Mouse (Mus musculus) limb, embryonic 11.5 days (tissue): ENCODE measurements at regions not wholly inside any gene's neighbourhood (a gene's known extent, or its start where the extent isn't known, plus 50 kb on each side); places are given as distances from the start of the nearest gene placed in this dataset.

Experiments
- ATAC-seq: fragments of 200-750 bp; cut with Nextera tagmentation; 2 replicates; pipeline ENCODE4 v1.8.0; 2017; ENCODE audit warnings: low read depth; ENCODE audit not compliant: insufficient number of reproducible peaks, low FRiP score, low TSS enrichment
- DNase-seq: peaks from one replicate; pipeline ENCODE4 v3.0.0-alpha.2; 2015; ENCODE audit warnings: low spot score
- H3K27ac ChIP-seq: fragments of 300-500 bp; sonication (generic); replicated peaks from 2 replicates; pipeline ENCODE4 v1.5.1; 2014; ENCODE audit warnings: low read depth, mild to moderate bottlenecking, low read length
- H3K27me3 ChIP-seq: fragments of 300-500 bp; sonication (generic); 2 replicates; pipeline ENCODE4 v1.6.1; 2014; ENCODE audit warnings: mild to moderate bottlenecking, low read length, mixed read lengths; ENCODE audit not compliant: control insufficient read depth, insufficient read depth
- H3K36me3 ChIP-seq: fragments of 300-500 bp; sonication (generic); 2 replicates; pipeline ENCODE4 v1.6.1; 2014; ENCODE audit warnings: mild to moderate bottlenecking, low read length, moderate library complexity, mixed read lengths; ENCODE audit not compliant: control insufficient read depth, insufficient read depth
- H3K4me1 ChIP-seq: fragments of 300-500 bp; sonication (generic); 2 replicates; pipeline ENCODE4 v1.6.1; 2014; ENCODE audit warnings: low read length, mixed read lengths; ENCODE audit not compliant: control insufficient read depth, insufficient read depth
- H3K4me2 ChIP-seq: fragments of 300-500 bp; sonication (generic); 2 replicates; pipeline ENCODE4 v1.6.1; 2014; ENCODE audit warnings: low read depth, mild to moderate bottlenecking, moderate library complexity; ENCODE audit not compliant: severe bottlenecking
- H3K4me3 ChIP-seq: fragments of 300-500 bp; sonication (generic); 2 replicates; pipeline ENCODE4 v1.5.1; 2014; ENCODE audit warnings: low read depth, low read length
- H3K9ac ChIP-seq: fragments of 300-500 bp; sonication (generic); 2 replicates; pipeline ENCODE4 v1.6.1; 2014; ENCODE audit warnings: mild to moderate bottlenecking, low read length
- H3K9me3 ChIP-seq: fragments of 300-500 bp; sonication (generic); 2 replicates; pipeline ENCODE4 v1.6.1; 2016; ENCODE audit warnings: low read length; ENCODE audit not compliant: control insufficient read depth
- WGBS: fragments of 180-500 bp; shearing (Covaris S2); extraction: QIAGEN DNeasy Blood & Tissue Kit; methylation state at CpG from one replicate; pipeline ENCODE4 v1.1.7; 2014; 5-methylcytosine and 5-hydroxymethylcytosine counted together

- no peaks in the 10 kb centered on the region for H3K9me3 ChIP-seq
- no peaks in the 10 kb centered on the region for H3K36me3 ChIP-seq
- DNase-seq, result no peak
- no peaks in the 10 kb centered on the region for H3K4me1 ChIP-seq
- no peaks in the 10 kb centered on the region for H3K27me3 ChIP-seq
- H3K9ac ChIP-seq, result no peak overlapping the region
- no peak for ATAC-seq
- no peak overlapping the region for H3K4me3 ChIP-seq
- H3K27ac ChIP-seq, result no peak overlapping the region
- H3K4me2 ChIP-seq, result no peak overlapping the region
- WGBS, result 91% methylated on average over 1 of the region's 1 CpGs
These were observed 590.0 kb downstream of the Iqcm start for GRCm38 (mm10) chr8:76038526-76038925.

DNA sequence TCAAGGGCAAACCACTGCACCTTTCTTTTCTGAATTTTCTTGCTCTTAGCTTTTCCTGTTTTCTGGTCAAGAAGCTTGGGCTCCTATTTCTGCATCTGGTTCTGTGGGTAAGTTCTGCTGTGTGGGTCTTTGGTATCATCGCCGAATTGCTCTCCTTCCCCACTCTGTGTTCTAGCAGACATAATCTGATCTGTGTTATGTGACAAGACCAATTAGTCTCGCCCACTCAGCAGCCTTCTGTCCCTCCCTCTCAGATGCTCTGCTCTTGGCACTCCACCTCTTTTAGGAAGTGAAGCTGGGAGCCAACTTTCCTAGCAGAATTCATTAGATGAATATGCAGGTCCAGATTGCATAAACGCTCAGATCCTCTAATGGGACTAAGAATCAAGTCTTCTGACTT lies 603.5 kb downstream of the Iqcm start:
- Histone ChIP-seq H3K36me3 (no peaks in the 10 kb centered on the region), H3K4me1 (no peaks in the 10 kb centered on the region), H3K9ac (no peak overlapping the region), H3K27ac (no peak overlapping the region), H3K9me3 (no peaks in the 10 kb centered on the region), H3K4me2 (no peak overlapping the region), H3K27me3 (no peaks in the 10 kb centered on the region), H3K4me3 (no peak overlapping the region)
- 81% methylated on average over 4 of the region's 4 CpGs for WGBS
- DNase-seq (no peak), ATAC-seq (no peak)

DNA sequence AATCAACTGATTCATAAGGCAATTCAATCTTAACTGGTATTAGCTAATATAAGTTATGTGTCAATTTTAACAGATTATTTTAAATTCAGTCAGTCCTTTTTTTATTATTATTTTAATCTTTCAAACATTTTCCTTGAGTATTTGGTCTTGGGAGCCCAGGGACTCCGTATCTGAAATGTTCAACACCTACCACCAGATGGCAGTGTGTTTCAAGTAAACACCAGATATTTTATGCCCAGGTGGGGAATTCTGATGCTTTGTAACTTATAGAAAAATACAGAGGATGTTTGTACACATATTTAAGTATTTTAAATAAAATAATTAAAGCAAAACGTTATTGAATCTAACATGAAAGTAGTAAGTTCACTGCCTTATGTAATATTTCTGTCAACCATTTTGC lies 619.2 kb downstream of the Iqcm start:
- WGBS, result 12% methylated on average over 2 of the region's 2 CpGs
- Histone ChIP-seq H3K4me3 (no peak overlapping the region), H3K27me3 (no peaks in the 10 kb centered on the region), H3K9ac (no peak overlapping the region), H3K27ac (no peak overlapping the region), H3K4me1 (no peaks in the 10 kb centered on the region), H3K36me3 (no peaks in the 10 kb centered on the region), H3K9me3 (no peaks in the 10 kb centered on the region), H3K4me2 (no peak overlapping the region)
- DNase-seq (peak; percentile 26), ATAC-seq (no peak)

DNA sequence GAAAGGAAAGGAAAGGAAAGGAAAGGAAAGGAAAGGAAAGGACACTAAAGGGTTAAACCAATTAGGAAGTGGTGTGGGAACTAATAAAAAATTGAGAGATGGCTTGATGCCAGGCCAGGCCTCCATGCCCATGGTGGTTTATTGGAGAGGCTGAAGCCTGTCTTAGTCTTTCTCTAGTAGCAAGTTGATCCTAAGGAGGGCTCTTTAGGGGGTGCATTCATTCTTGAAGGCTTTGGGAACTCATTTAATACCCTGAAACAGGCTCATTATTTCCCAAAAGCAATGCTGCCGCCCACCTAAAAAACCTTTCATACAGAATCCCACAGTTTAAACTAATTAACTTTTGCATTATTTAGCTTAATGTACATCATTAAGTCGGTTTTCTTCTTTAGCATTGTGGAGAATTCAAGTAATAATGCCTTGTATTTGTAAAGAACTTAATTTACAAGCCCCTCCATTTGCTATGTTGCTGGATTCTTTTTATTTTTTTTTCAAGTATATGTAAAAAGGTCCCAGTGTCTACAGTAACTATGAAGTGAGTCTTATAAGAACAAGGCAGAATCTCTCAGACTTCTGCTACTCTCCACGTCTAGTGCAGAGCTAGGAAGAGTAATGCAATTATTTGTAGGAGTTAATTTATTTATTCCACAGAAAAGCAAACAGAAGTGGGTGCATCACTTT lies 624.3 kb downstream of the Iqcm start:
- no peak overlapping the region for H3K4me2 ChIP-seq
- 50% methylated on average over 3 of the region's 3 CpGs for WGBS
- no peaks in the 10 kb centered on the region for H3K4me1 ChIP-seq
- peak; percentile 29 for DNase-seq
- H3K27me3 ChIP-seq, result no peaks in the 10 kb centered on the region
- no peak for ATAC-seq
- no peak overlapping the region for H3K9ac ChIP-seq
- H3K36me3 ChIP-seq, result no peaks in the 10 kb centered on the region
- no peaks in the 10 kb centered on the region for H3K9me3 ChIP-seq
- no peak overlapping the region for H3K4me3 ChIP-seq
- no peak overlapping the region for H3K27ac ChIP-seq

- no peak for ATAC-seq
- H3K4me3 ChIP-seq, result no peak overlapping the region
- no peaks in the 10 kb centered on the region for H3K27me3 ChIP-seq
- H3K36me3 ChIP-seq, result no peaks in the 10 kb centered on the region
- H3K4me2 ChIP-seq, result no peak overlapping the region
- H3K9ac ChIP-seq, result no peak overlapping the region
- WGBS, result 92% methylated on average over 4 of the region's 4 CpGs
- DNase-seq, result no peak
- no peaks in the 10 kb centered on the region for H3K4me1 ChIP-seq
- H3K9me3 ChIP-seq, result no peaks in the 10 kb centered on the region
- no peak overlapping the region for H3K27ac ChIP-seq
These were observed 672.2 kb downstream of the Iqcm start for GRCm38 (mm10) chr8:76120587-76121145.

DNA sequence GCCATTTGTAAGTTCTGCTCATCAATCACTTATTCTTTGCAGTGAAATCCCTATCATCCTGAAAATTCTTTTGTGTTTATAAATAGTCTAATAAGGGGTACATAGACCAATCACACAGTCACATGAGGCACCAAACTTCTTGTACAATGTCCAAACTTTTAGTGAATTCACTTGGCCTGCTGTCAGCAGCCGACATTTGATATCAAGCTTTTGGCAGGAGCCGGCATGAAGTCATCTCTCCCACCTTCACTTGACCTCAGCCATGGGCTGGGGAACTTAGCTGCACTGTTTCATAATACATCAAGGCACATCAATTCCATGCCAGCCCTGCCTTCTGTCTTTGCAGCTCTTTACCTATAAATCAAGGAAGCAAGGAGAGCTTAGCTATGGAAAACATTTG lies 679.0 kb downstream of the Iqcm start:
- ATAC-seq (no peak), DNase-seq (no peak)
- H3K4me1 ChIP-seq, result no peaks in the 10 kb centered on the region
- no peaks in the 10 kb centered on the region for H3K27me3 ChIP-seq
- no peaks in the 10 kb centered on the region for H3K9me3 ChIP-seq
- no peak overlapping the region for H3K4me3 ChIP-seq
- no peak overlapping the region for H3K9ac ChIP-seq
- WGBS, result 81% methylated on average over 2 of the region's 2 CpGs
- no peak overlapping the region for H3K27ac ChIP-seq
- H3K36me3 ChIP-seq, result no peaks in the 10 kb centered on the region
- no peak overlapping the region for H3K4me2 ChIP-seq

DNA sequence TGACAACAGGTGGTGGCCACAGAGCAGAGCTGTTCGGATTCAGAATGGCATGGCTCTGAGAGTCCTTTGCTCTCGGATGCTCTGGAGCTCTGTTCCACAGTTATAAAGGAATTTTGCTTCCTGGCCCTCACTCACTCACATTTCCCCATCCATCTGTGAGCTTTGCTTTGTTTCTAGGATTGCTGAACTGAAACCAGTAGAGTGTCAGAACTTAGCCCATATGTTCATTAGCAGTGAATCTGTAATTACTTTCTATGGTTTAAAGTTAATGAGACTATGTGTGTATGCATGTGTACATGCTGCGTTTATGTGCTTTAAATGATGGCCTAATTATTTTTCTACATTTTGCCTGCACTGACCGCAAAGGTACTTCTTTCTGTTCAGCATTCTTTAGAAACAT lies 688.7 kb downstream of the Iqcm start:
- no peak for ATAC-seq
- Histone ChIP-seq H3K27ac (no peak overlapping the region), H3K9ac (no peak overlapping the region), H3K9me3 (no peaks in the 10 kb centered on the region), H3K27me3 (no peaks in the 10 kb centered on the region), H3K36me3 (no peaks in the 10 kb centered on the region), H3K4me2 (no peak overlapping the region), H3K4me1 (no peaks in the 10 kb centered on the region), H3K4me3 (no peak overlapping the region)
- 74% methylated on average over 4 of the region's 4 CpGs for WGBS
- no peak for DNase-seq

DNA sequence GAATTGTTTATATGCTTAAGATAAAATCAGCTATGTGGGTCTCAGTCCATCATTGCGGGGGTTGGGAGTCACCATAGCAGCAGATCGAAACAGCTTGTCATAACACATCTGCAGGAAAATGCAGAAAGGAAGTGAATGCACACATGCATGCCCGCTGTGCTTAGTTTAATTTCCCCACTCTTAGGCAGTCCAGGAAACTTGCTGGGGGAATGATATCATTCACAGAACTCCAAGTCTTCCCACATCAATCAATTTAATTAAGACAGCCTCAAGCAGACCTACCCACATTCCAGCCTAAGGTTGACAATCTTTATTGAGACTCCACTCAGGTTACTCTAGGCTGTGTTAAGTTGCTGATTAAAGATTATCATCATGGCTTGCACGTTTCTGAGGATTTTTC lies 700.2 kb downstream of the Iqcm start:
- no peak overlapping the region for H3K27ac ChIP-seq
- H3K9me3 ChIP-seq, result no peaks in the 10 kb centered on the region
- H3K36me3 ChIP-seq, result no peaks in the 10 kb centered on the region
- H3K4me3 ChIP-seq, result no peak overlapping the region
- H3K4me1 ChIP-seq, result no peaks in the 10 kb centered on the region
- no peaks in the 10 kb centered on the region for H3K27me3 ChIP-seq
- DNase-seq (no peak), ATAC-seq (no peak)
- WGBS, result 67% methylated on average over 4 of the region's 4 CpGs
- no peak overlapping the region for H3K9ac ChIP-seq
- no peak overlapping the region for H3K4me2 ChIP-seq

GRCm38 (mm10) chr8:76182520-76182919 lies 716.7 kb upstream of the Nr3c2 start:
- Histone ChIP-seq H3K4me3 (no peak overlapping the region), H3K36me3 (no peaks in the 10 kb centered on the region), H3K4me2 (no peak overlapping the region), H3K9me3 (no peaks in the 10 kb centered on the region), H3K9ac (no peak overlapping the region), H3K4me1 (no peaks in the 10 kb centered on the region), H3K27ac (no peak overlapping the region), H3K27me3 (no peaks in the 10 kb centered on the region)
- DNase-seq, result no peak
- WGBS, result 86% methylated on average over 3 of the region's 3 CpGs
- no peak for ATAC-seq
